Mouse (Mus musculus): ENCODE measurements around the gene Tlx1.
A peak's percentile ranks its signal among the peaks of the same experiment; 100 is the strongest.

Gene Tlx1

GRCm38 (mm10) chr19:45158201-45158600 lies 7.7 kb downstream of the Tlx1 start:
- DNase-seq (ENCODE audit: low read depth, low spot score) = no peak

- no peak for DNase-seq (ENCODE audit: low read depth, low spot score)
Measured at GRCm38 (mm10) chr19:45158896-45159295, 8.4 kb downstream of the Tlx1 start.

GRCm38 (mm10) chr19:45159491-45159890 lies 9.0 kb downstream of the Tlx1 start:
- DNase-seq (ENCODE audit: low read depth, low spot score) = no peak

GRCm38 (mm10) chr19:45159991-45160390 lies 9.5 kb downstream of the Tlx1 start:
- no peak for DNase-seq (ENCODE audit: low read depth, low spot score)

- DNase-seq (ENCODE audit: low read depth, low spot score) = no peak
Measured at GRCm38 (mm10) chr19:45160523-45160922, 10.0 kb downstream of the Tlx1 start.

- peak; percentile 17 for DNase-seq (ENCODE audit: low read depth, low spot score)
Measured at GRCm38 (mm10) chr19:45161093-45161492, 10.6 kb downstream of the Tlx1 start.

GRCm38 (mm10) chr19:45162181-45162580 lies 11.7 kb downstream of the Tlx1 start:
- DNase-seq (ENCODE audit: low read depth, low spot score) = no peak

GRCm38 (mm10) chr19:45162871-45163270 lies 12.4 kb downstream of the Tlx1 start:
- no peak for DNase-seq (ENCODE audit: low read depth, low spot score)

- DNase-seq (ENCODE audit: low read depth, low spot score) = no peak
Measured at GRCm38 (mm10) chr19:45170451-45170850, 20.0 kb downstream of the Tlx1 start.

GRCm38 (mm10) chr19:45174803-45175202 lies 24.3 kb downstream of the Tlx1 start:
- no peak for DNase-seq (ENCODE audit: low read depth, low spot score)

GRCm38 (mm10) chr19:45176269-45176668 lies 25.8 kb downstream of the Tlx1 start:
- DNase-seq (ENCODE audit: low read depth, low spot score) = no peak

GRCm38 (mm10) chr19:45177004-45177737 lies 26.7 kb downstream of the Tlx1 start:
- DNase-seq (ENCODE audit: low read depth, low spot score) = peak; percentile 72

- no peak for DNase-seq (ENCODE audit: low read depth, low spot score)
Measured at GRCm38 (mm10) chr19:45179451-45179850, 29.0 kb downstream of the Tlx1 start.

- DNase-seq (ENCODE audit: low read depth, low spot score) = no peak
Measured at GRCm38 (mm10) chr19:45180447-45180846, 30.0 kb downstream of the Tlx1 start.

- DNase-seq (ENCODE audit: low read depth, low spot score) = no peak
Measured at GRCm38 (mm10) chr19:45194651-45195050, 44.2 kb downstream of the Tlx1 start.

GRCm38 (mm10) chr19:45196967-45197366 lies 46.5 kb downstream of the Tlx1 start:
- no peak for DNase-seq (ENCODE audit: low read depth, low spot score)

- no peak for DNase-seq (ENCODE audit: low read depth, low spot score)
Measured at GRCm38 (mm10) chr19:45205311-45206105, 55.0 kb downstream of the Tlx1 start.

Data from telencephalon, adult 2 months (tissue).